Mouse (Mus musculus) liver, embryonic 14.5 days (tissue): ENCODE data around the gene Kirrel3.

ENCODE experiments used
- CTCF ChIP-seq: IDR thresholded peaks from 2 replicates; pipeline ENCODE4 v1.5.1; 2016; ENCODE audit warnings: antibody characterized with exemption, low read depth, control low read depth
- EP300 ChIP-seq: IDR thresholded peaks from 2 replicates; pipeline ENCODE4 v1.6.1; 2016; ENCODE audit warnings: antibody characterized with exemption, low read depth

DNA sequence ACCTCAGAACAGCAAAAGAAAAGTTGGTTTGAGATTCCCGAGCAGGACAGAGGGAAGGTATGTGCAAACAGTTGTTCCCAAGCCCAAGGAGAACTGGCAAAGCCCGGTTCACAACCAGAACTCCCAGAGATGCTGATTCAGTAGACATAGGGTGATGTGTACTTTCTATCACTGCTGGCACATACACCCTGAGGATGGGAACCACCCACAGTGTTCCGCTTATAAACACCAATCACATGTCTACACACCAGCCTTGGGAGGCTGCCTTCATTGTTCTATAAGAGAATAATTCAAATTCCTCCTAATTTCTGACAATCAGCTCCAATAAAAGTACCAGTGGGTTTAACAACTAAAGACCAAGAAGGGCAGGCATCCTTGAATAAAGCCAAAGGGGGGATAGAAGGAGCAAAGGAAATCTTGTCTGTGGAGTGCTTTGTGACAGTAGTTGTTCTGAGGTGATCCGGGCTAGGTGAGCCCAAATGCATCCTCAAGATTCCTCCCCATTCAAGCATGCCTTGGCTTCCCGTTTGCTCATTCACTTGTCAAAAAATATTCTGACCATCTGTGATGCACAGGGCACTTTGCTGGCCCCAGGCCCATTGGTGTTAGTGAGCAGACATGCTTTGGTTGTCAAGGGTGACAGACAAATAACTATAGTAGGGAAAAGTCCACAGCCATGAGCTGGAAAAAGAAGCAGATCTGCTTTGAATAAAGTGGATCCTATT is 266.5 kb downstream of the Kirrel3 start:
- TF ChIP-seq CTCF, result no peak
- no peak for TF ChIP-seq EP300
